In the genomic region with DNA sequence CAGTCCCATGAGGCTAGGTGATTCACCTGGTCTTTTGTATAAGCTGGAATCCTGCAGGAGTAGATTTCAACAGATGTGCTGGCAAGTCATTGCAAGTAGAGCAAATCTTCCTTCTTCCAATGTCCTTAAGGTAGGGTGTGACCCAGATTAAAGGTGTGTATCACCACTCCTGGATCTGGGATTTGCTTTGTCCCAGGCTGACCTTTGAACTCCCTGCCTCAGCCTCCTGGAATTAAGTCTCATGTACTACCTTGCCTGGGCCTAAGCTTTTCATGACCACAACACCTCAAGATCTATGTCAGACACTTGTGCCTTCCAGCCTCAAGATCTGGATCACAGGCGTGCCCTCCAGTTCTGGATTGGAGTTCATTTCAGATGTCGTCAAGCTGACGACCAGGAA, we compare ENCODE assay signal across 17 mouse cellular contexts.
"Had no signal": no experiment of that assay in that cellular context is flagged by ENCODE, and none has a peak within 500 bp of the region (broad histone marks: within the 10 kb centered on the region; RNA-seq: fewer than 3 reads in every experiment).

No protein-coding gene starts in this region.

- H3K4me3 ChIP-seq: layer of hippocampus, adult 2 months; limb, embryonic 10.5 days; limb, embryonic 13.5 days; liver, embryonic 12.5 days; liver, embryonic 15.5 days; lung, embryonic 15.5 days had no signal

- H3K9me3 ChIP-seq: limb, embryonic 10.5 days; limb, embryonic 13.5 days; liver, embryonic 12.5 days; liver, embryonic 15.5 days; lung, embryonic 15.5 days had no signal

- H3K36me3 ChIP-seq: limb, embryonic 10.5 days; limb, embryonic 13.5 days; liver, embryonic 12.5 days; liver, embryonic 15.5 days; lung, embryonic 15.5 days had no signal

- H3K27ac ChIP-seq: layer of hippocampus, adult 2 months; limb, embryonic 10.5 days; limb, embryonic 13.5 days; liver, embryonic 12.5 days; liver, embryonic 15.5 days; lung, embryonic 15.5 days had no signal

- ATAC-seq: liver, embryonic 12.5 days had no signal

- H3K4me1 ChIP-seq: lung, embryonic 15.5 days had no signal

- H3K27me3 ChIP-seq: limb, embryonic 13.5 days; liver, embryonic 12.5 days; liver, embryonic 15.5 days; lung, embryonic 15.5 days had no signal

- DNase-seq: kidney, adult 11 months; layer of hippocampus, adult 9-11 months; liver; lung, adult 18-20 months; lung, postnatal 10 days; lung, postnatal 4 days; midbrain, embryonic 14.5 days; thymus, adult 2 months; thymus, postnatal 14 days; thymus, postnatal 4 days had no signal

- H3K9ac ChIP-seq: limb, embryonic 13.5 days; liver, embryonic 12.5 days; liver, embryonic 15.5 days; lung, embryonic 15.5 days had no signal

- H3K4me2 ChIP-seq: limb, embryonic 13.5 days; liver, embryonic 12.5 days; liver, embryonic 15.5 days; lung, embryonic 15.5 days; midbrain, embryonic 11.5 days had no signal
